Mouse (Mus musculus): ENCODE measurements around the gene Vmn1r213. TPM values are rescaled to one million over a fixed set of nuclear protein-coding genes. Genes with fewer than 3 reads are reported as not detected.

Gene Vmn1r213
- total RNA-seq (2022): not detected

- DNase-seq (ENCODE audit: low spot score in 2 of 2): no peak
These were observed at the start of gene Vmn1r213 for GRCm38 (mm10) chr13:23007356-23007755. Gene Vmn1r213 (plus strand): TSS chr13:23007656.

- DNase-seq (ENCODE audit: low spot score in 2 of 2): no peak
These were observed 17.1 kb upstream of the Vmn1r213 start for GRCm38 (mm10) chr13:22990214-22990891.

GRCm38 (mm10) chr13:22992178-22992700 lies 15.2 kb upstream of the Vmn1r213 start:
- no peak for DNase-seq (ENCODE audit: low spot score in 2 of 2)

GRCm38 (mm10) chr13:22992721-22993120 lies 14.7 kb upstream of the Vmn1r213 start:
- no peak for DNase-seq (ENCODE audit: low spot score in 2 of 2)

GRCm38 (mm10) chr13:23018158-23018557 lies 10.7 kb downstream of the Vmn1r213 start:
- DNase-seq (ENCODE audit: low spot score in 2 of 2): no peak

- no peak for DNase-seq (ENCODE audit: low spot score in 2 of 2)
These were observed 17.4 kb downstream of the Vmn1r213 start for GRCm38 (mm10) chr13:23024812-23025211.

GRCm38 (mm10) chr13:23030118-23030517 lies 22.7 kb downstream of the Vmn1r213 start, which contains the start of gene Vmn1r214:
Gene Vmn1r214 (plus strand): TSS chr13:23030418.
- no peak for DNase-seq (ENCODE audit: low spot score in 2 of 2)

GRCm38 (mm10) chr13:23057778-23058177 lies 50.3 kb downstream of the Vmn1r213 start:
- DNase-seq (ENCODE audit: low spot score in 2 of 2): no peak

Other genes with a start within 250 kb of the Vmn1r213 start
- gene Vmn1r208, start 230.3 kb upstream of the Vmn1r213 start, total RNA-seq (2022): not detected
- gene Vmn1r209, start 198.0 kb upstream of the Vmn1r213 start, total RNA-seq (2022): under 1 TPM in 2 of 4 experiments, not detected in 2; 0.07 to 0.09 TPM
- not detected for gene Vmn1r210, start 176.3 kb upstream of the Vmn1r213 start, total RNA-seq (2022)
- gene Vmn1r211, start 150.1 kb upstream of the Vmn1r213 start, total RNA-seq (2022): not detected
- not detected for gene Vmn1r212, start 123.5 kb upstream of the Vmn1r213 start, total RNA-seq (2022)
- gene Vmn1r214, start 22.8 kb downstream of the Vmn1r213 start, total RNA-seq (2022): not detected
- gene Vmn1r215, start 60.4 kb downstream of the Vmn1r213 start, total RNA-seq (2022): not detected
- gene Vmn1r217, start 110.6 kb downstream of the Vmn1r213 start, total RNA-seq (2022): not detected
- not detected for gene Vmn1r218, start 125.5 kb downstream of the Vmn1r213 start, total RNA-seq (2022)
- not detected for gene Vmn1r219, start 151.7 kb downstream of the Vmn1r213 start, total RNA-seq (2022)
- gene Vmn1r220, start 180.3 kb downstream of the Vmn1r213 start, total RNA-seq (2022): not detected
- not detected for gene Vmn1r221, start 206.5 kb downstream of the Vmn1r213 start, total RNA-seq (2022)
- gene Vmn1r222, start 228.3 kb downstream of the Vmn1r213 start, total RNA-seq (2022): not detected
- gene Vmn1r223, start 239.5 kb downstream of the Vmn1r213 start, total RNA-seq (2022): not detected

Measured in left cerebral cortex, adult 8-10 months (tissue).